Mouse (Mus musculus): ENCODE measurements around the gene Spr. TPM values are rescaled to one million over a fixed set of nuclear protein-coding genes. Genes with fewer than 3 reads are reported as not detected.

The Spr gene
- total RNA-seq (2023), result 22.6 TPM

GRCm38 (mm10) chr6:85137217-85138035, at the start of gene Spr:
TSS of gene Spr (minus strand) at chr6:85137766.

Other genes with a start within 250 kb of the Spr start
- 37.4 TPM for gene Exoc6b, start 68.3 kb downstream of the Spr start, total RNA-seq (2023)
- not detected for gene Emx1, start 49.7 kb upstream of the Spr start, total RNA-seq (2023)
- gene Sfxn5, start 195.7 kb upstream of the Spr start, total RNA-seq (2023), result 4.0 TPM
- 0.40 TPM for gene Rab11fip5, start 236.9 kb upstream of the Spr start, total RNA-seq (2023)

Data from CD8-positive naive resting alpha-beta T cell, adult 57 days (primary cell).